In genomic region chr5:118563590-118563989, GRCm38 (mm10) we compare ENCODE assay signal across 9 mouse cellular contexts. TPM values are rescaled to one million over a fixed set of nuclear protein-coding genes. Genes with fewer than 3 reads are reported as not detected.
DNase-seq lines count a peak whose midpoint lies in the region; ATAC-seq lines count a peak whose summit lies in the region.
"Had no signal": no experiment of that assay in that cellular context is flagged by ENCODE, and none has a peak within 500 bp of the region (broad histone marks: within the 10 kb centered on the region; RNA-seq: fewer than 3 reads in every experiment).

No protein-coding gene starts in this region.

- H3K4me3 ChIP-seq in heart, embryonic 12.5 days, result no peak overlapping the region
- H3K4me3 ChIP-seq in liver, embryonic 13.5 days (replicated peaks), result peak overlapping the region; percentile 95
- H3K4me3 ChIP-seq: myocyte had no signal

- H3K27ac ChIP-seq in heart, embryonic 12.5 days (ENCODE audit: poor library complexity, severe bottlenecking), result no peak overlapping the region
- H3K27ac ChIP-seq in liver, embryonic 13.5 days, result peak overlapping the region; percentile 16

- H3K9me3 ChIP-seq in heart, embryonic 12.5 days (replicated peaks), result no peaks in the 10 kb centered on the region
- no peaks in the 10 kb centered on the region for H3K9me3 ChIP-seq in liver, embryonic 13.5 days (replicated peaks)

- WGBS in heart, embryonic 12.5 days, result 38% methylated on average over 6 of the region's 6 CpGs
- 19% methylated on average over 6 of the region's 6 CpGs for WGBS in liver, embryonic 13.5 days (ENCODE audit: insufficient replicate concordance)

- intact Hi-C loops in heart, postnatal 25 days (cut with DNase I), result no loop called here

- peak overlapping the region; percentile 16; the same call in 1 of the 2 replicates for H3K4me2 ChIP-seq in heart, embryonic 12.5 days
- peak overlapping the region; percentile 82 for H3K4me2 ChIP-seq in liver, embryonic 13.5 days

- H3K9ac ChIP-seq in heart, embryonic 12.5 days, result 0 out of 2 replicates have a peak overlapping the region, but pooled peaks have one; percentile 10
- H3K9ac ChIP-seq in liver, embryonic 13.5 days, result 0 out of 2 replicates have a peak overlapping the region, but pooled peaks have one; percentile 10

- peaks cover 59% of the 10 kb centered on the region for H3K4me1 ChIP-seq in heart, embryonic 12.5 days (replicated peaks)
- H3K4me1 ChIP-seq in liver, embryonic 13.5 days (replicated peaks), result peaks cover 78% of the 10 kb centered on the region

- no peaks in the 10 kb centered on the region for H3K36me3 ChIP-seq in heart, embryonic 12.5 days
- 0 out of 2 replicates have a peak, but pooled peaks cover 6% of the 10 kb centered on the region for H3K36me3 ChIP-seq in liver, embryonic 13.5 days

- no peak for DNase-seq in heart, postnatal 25 days (ENCODE audit: low spot score)
- peak; percentile 42 for DNase-seq in CD4-positive helper T cell, adult 2 months (ENCODE audit: low read depth, low spot score)
- DNase-seq in brain, adult 2 months (ENCODE audit: low read depth, low spot score), result peak; percentile 57
- DNase-seq in liver, embryonic 13.5 days, result no peak
- DNase-seq in adrenal gland, adult 2 months, result no peak
- no peak for DNase-seq in urinary bladder, postnatal 10 days (ENCODE audit: low spot score)
- no peak for DNase-seq in thymus, postnatal 36 days

- H3K27me3 ChIP-seq in heart, embryonic 12.5 days (replicated peaks), result no peaks in the 10 kb centered on the region
- H3K27me3 ChIP-seq in liver, embryonic 13.5 days, result no peaks in the 10 kb centered on the region; the same call in 1 of the 2 replicates

- ATAC-seq in heart, embryonic 12.5 days (ENCODE audit: insufficient number of reproducible peaks, low FRiP score), result no peak
- ATAC-seq in liver, embryonic 13.5 days (ENCODE audit: low read depth), result no peak

RNA-seq across cellular contexts. Expression of gene Med13l, which starts 3.1 kb away (rescaled TPM):
- polyA plus RNA-seq in heart, embryonic 12.5 days (2016; fragmentation: Nextera tagmentation; extraction: Ambion mirVana), result 10.0 and 10.8 TPM in 2 replicates
- total RNA-seq in heart, postnatal 25 days (2021), result 10 to 100 TPM; 29.9 to 30.8 TPM
- 10.1 and 10.2 TPM in 2 replicates for polyA plus RNA-seq in liver, embryonic 13.5 days (2015; fragmentation: Nextera tagmentation; extraction: Ambion mirVana)
- total RNA-seq in adrenal gland, adult 2 months (2021), result 10 to 100 TPM; 31.5 to 34.3 TPM
- 14.1 and 17.0 TPM in 2 replicates for polyA plus RNA-seq in adrenal gland, adult 2 months (2012; rRNA removed)

Comparison
In these comparisons a context has a peak if more than half of its experiments do, and no peak if none do; other contexts are left out.
1. DNase-seq: peak in CD4-positive helper T cell, adult 2 months (single experiment) and brain, adult 2 months (single experiment); none in heart, postnatal 25 days (single experiment), liver, embryonic 13.5 days (single experiment), adrenal gland, adult 2 months (single experiment), urinary bladder, postnatal 10 days (single experiment) and thymus, postnatal 36 days (0 of 2).